Mouse (Mus musculus) heart, postnatal 0 days (tissue): ENCODE measurements at regions not wholly inside any gene's neighbourhood (a gene's known extent, or its start where the extent isn't known, plus 50 kb on each side); places are given as distances from the start of the nearest gene placed in this dataset.

ENCODE experiments used
- ATAC-seq: fragments of 200-750 bp; cut with Nextera tagmentation; 2 replicates; pipeline ENCODE4 v1.8.0; 2017; ENCODE audit warnings: low read depth, moderate number of reproducible peaks, moderate library complexity; ENCODE audit not compliant: insufficient read depth
- DNase-seq: peaks from one replicate; pipeline ENCODE4 v3.0.0-alpha.2; 2016; ENCODE audit warnings: low spot score
- H3K27ac ChIP-seq: fragments of 300-500 bp; sonication (generic); 2 replicates; pipeline ENCODE4 v1.5.1; 2014; ENCODE audit warnings: low read depth, mild to moderate bottlenecking
- H3K27me3 ChIP-seq: fragments of 300-500 bp; sonication (generic); 2 replicates; pipeline ENCODE4 v1.6.1; 2014; ENCODE audit warnings: low read length, mixed read lengths; ENCODE audit not compliant: control insufficient read depth, insufficient read depth
- H3K36me3 ChIP-seq: fragments of 300-500 bp; sonication (generic); replicated peaks from 2 replicates; pipeline ENCODE4 v1.6.1; 2014; ENCODE audit warnings: low read length, mixed read lengths; ENCODE audit not compliant: control insufficient read depth, insufficient read depth
- H3K4me1 ChIP-seq: fragments of 300-500 bp; sonication (generic); 2 replicates; pipeline ENCODE4 v1.6.1; 2014; ENCODE audit warnings: antibody characterized with exemption; ENCODE audit not compliant: control insufficient read depth, insufficient read depth
- H3K4me2 ChIP-seq: fragments of 300-500 bp; sonication (generic); 2 replicates; pipeline ENCODE4 v1.6.1; 2014; ENCODE audit warnings: low read depth, mild to moderate bottlenecking, low read length, moderate library complexity
- H3K4me3 ChIP-seq: fragments of 300-500 bp; sonication (generic); 2 replicates; pipeline ENCODE4 v1.5.1; 2014; ENCODE audit warnings: low read depth, low read length
- H3K9ac ChIP-seq: fragments of 300-500 bp; sonication (generic); replicated peaks from 2 replicates; pipeline ENCODE4 v1.6.1; 2014; ENCODE audit warnings: low read depth, low read length, mixed read lengths
- H3K9me3 ChIP-seq: fragments of 300-500 bp; sonication (generic); replicated peaks from 2 replicates; pipeline ENCODE4 v1.6.1; 2016; ENCODE audit warnings: low read length; ENCODE audit not compliant: control insufficient read depth
- CTCF ChIP-seq: IDR thresholded peaks from 2 replicates; pipeline ENCODE4 v1.5.1; 2016; ENCODE audit warnings: antibody characterized with exemption, control low read depth, low read depth
- EP300 ChIP-seq: IDR thresholded peaks from 2 replicates; pipeline ENCODE4 v1.6.1; 2016; ENCODE audit warnings: antibody characterized with exemption, low read depth
- WGBS: fragments of 180-500 bp; shearing (Covaris S2); extraction: QIAGEN DNeasy Blood & Tissue Kit; methylation state at CpG from one replicate; pipeline ENCODE4 v1.1.7; 2014; 5-methylcytosine and 5-hydroxymethylcytosine counted together

GRCm38 (mm10) chr12:54382965-54383364, 179.3 kb upstream of the Egln3 start:
- Histone ChIP-seq H3K4me3 (no peak overlapping the region), H3K27me3 (no peaks in the 10 kb centered on the region), H3K36me3 (no peaks in the 10 kb centered on the region), H3K27ac (no peak overlapping the region), H3K9ac (no peak overlapping the region), H3K9me3 (0 out of 2 replicates have a peak, but pooled peaks cover 3% of the 10 kb centered on the region), H3K4me2 (no peak overlapping the region), H3K4me1 (peaks cover 20% of the 10 kb centered on the region)
- WGBS = 96% methylated on average over 2 of the region's 2 CpGs
- TF ChIP-seq CTCF = no peak
- no peak for TF ChIP-seq EP300
- DNase-seq (no peak), ATAC-seq (no peak)

- Histone ChIP-seq H3K4me2 (no peak overlapping the region), H3K4me3 (no peak overlapping the region), H3K9me3 (0 out of 2 replicates have a peak, but pooled peaks cover 3% of the 10 kb centered on the region), H3K27ac (no peak overlapping the region), H3K27me3 (no peaks in the 10 kb centered on the region), H3K4me1 (peaks cover 20% of the 10 kb centered on the region), H3K9ac (no peak overlapping the region), H3K36me3 (no peaks in the 10 kb centered on the region)
- no peak for TF ChIP-seq CTCF
- no peak for TF ChIP-seq EP300
- WGBS = 91% methylated on average over 6 of the region's 6 CpGs
- ATAC-seq = no peak
- DNase-seq = no peak
These were observed 178.4 kb upstream of the Egln3 start for GRCm38 (mm10) chr12:54382061-54382460.

- TF ChIP-seq CTCF = no peak
- no peak for TF ChIP-seq EP300
- H3K4me3 ChIP-seq = no peak overlapping the region
- H3K27me3 ChIP-seq = no peaks in the 10 kb centered on the region
- no peaks in the 10 kb centered on the region for H3K36me3 ChIP-seq
- ATAC-seq (no peak), DNase-seq (no peak)
- no peak overlapping the region for H3K9ac ChIP-seq
- no peak overlapping the region for H3K4me2 ChIP-seq
- H3K4me1 ChIP-seq = peaks cover 14% of the 10 kb centered on the region; the same call in 1 of the 2 replicates
- no peak overlapping the region for H3K27ac ChIP-seq
- 81% methylated on average over 5 of the region's 5 CpGs for WGBS
- H3K9me3 ChIP-seq = 0 out of 2 replicates have a peak, but pooled peaks cover 3% of the 10 kb centered on the region
These were observed 176.7 kb upstream of the Egln3 start for GRCm38 (mm10) chr12:54380322-54380721.

- H3K9me3 ChIP-seq = 0 out of 2 replicates have a peak, but pooled peaks cover 3% of the 10 kb centered on the region
- TF ChIP-seq EP300 (no peak), CTCF (no peak)
- no peaks in the 10 kb centered on the region for H3K36me3 ChIP-seq
- ATAC-seq = no peak
- no peak for DNase-seq
- H3K4me3 ChIP-seq = no peak overlapping the region
- WGBS = 92% methylated on average over 2 of the region's 2 CpGs
- H3K9ac ChIP-seq = no peak overlapping the region
- no peaks in the 10 kb centered on the region for H3K27me3 ChIP-seq
- H3K27ac ChIP-seq = no peak overlapping the region
- H3K4me1 ChIP-seq = 0 out of 2 replicates have a peak, but pooled peaks cover 6% of the 10 kb centered on the region
- H3K4me2 ChIP-seq = no peak overlapping the region
These were observed 174.9 kb upstream of the Egln3 start for GRCm38 (mm10) chr12:54378576-54378975.

- 49% methylated on average over 4 of the region's 4 CpGs for WGBS
- TF ChIP-seq EP300 (no peak), CTCF (no peak)
- H3K9ac ChIP-seq = no peak overlapping the region
- H3K36me3 ChIP-seq = no peaks in the 10 kb centered on the region
- ATAC-seq = no peak
- H3K27me3 ChIP-seq = no peaks in the 10 kb centered on the region
- 0 out of 2 replicates have a peak, but pooled peaks cover 3% of the 10 kb centered on the region for H3K9me3 ChIP-seq
- no peak overlapping the region for H3K27ac ChIP-seq
- no peak for DNase-seq
- no peaks in the 10 kb centered on the region for H3K4me1 ChIP-seq
- no peak overlapping the region for H3K4me3 ChIP-seq
- H3K4me2 ChIP-seq = no peak overlapping the region
These were observed 170.4 kb upstream of the Egln3 start for GRCm38 (mm10) chr12:54374060-54374459.

- no peak overlapping the region for H3K27ac ChIP-seq
- TF ChIP-seq CTCF (no peak), EP300 (no peak)
- H3K4me3 ChIP-seq = no peak overlapping the region
- no peak overlapping the region for H3K9ac ChIP-seq
- no peaks in the 10 kb centered on the region for H3K4me1 ChIP-seq
- no peaks in the 10 kb centered on the region for H3K9me3 ChIP-seq
- WGBS = 55% methylated on average over 5 of the region's 5 CpGs
- H3K27me3 ChIP-seq = no peaks in the 10 kb centered on the region
- H3K36me3 ChIP-seq = no peaks in the 10 kb centered on the region
- no peak for ATAC-seq
- DNase-seq = no peak
- H3K4me2 ChIP-seq = no peak overlapping the region
These were observed 165.6 kb upstream of the Egln3 start for GRCm38 (mm10) chr12:54369217-54369616.
